Mouse (Mus musculus): ENCODE results near the gene Wipf1.
"Not testable (repeated sequence)": the region's sequence is repeated elsewhere in the genome, so short reads cannot be mapped to it uniquely, and the experiment has no call there.

Wipf1 gene

DNA sequence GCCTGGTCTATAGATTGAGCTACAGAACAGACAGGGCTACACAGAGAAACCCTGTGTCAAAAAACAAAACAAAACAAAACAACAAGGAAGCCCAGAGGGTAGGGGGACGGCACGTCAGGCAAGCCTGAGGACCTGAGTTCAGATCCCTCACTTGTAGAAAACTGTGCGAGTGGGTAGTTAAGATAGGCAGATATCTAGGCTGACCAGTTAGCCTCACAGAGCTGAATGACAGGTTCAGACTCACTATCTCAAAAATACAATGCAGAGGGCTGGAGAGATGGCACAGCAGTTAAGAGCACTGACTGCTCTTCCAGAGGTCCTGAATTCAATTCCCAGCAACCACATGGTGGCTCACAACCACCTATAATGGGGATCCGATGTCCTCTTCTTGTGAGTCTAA is 23.2 kb downstream of the Wipf1 start:
- DNase-seq (ENCODE audit: low spot score) = not testable (repeated sequence)

DNA sequence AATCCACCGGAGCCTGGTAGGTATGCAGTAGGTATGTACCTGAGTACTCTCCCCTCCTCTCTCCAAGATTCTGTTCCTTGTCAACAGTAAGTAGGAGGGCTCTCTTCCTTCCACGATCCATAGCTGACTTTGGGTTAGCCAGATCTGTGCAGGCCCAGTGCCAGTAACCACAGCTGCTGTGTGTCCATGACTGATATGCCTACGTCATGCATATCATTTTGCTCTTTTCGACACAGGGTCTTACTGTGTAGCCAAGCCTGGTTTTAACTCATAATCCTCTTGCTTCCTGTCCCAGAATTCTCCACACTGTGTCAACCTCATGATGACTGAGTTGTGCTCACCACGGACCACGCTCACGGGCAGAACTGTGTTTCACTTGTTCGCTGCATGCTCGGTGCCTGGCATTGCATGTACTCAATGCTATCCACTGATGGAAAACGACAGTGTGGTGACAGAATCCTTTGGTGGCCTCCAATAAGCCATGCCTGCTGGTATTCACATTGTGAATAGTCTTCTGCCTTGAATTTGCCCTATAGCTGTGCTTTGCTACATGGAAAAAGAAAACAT is 26.6 kb downstream of the Wipf1 start:
- no peak for DNase-seq (ENCODE audit: low spot score)

DNA sequence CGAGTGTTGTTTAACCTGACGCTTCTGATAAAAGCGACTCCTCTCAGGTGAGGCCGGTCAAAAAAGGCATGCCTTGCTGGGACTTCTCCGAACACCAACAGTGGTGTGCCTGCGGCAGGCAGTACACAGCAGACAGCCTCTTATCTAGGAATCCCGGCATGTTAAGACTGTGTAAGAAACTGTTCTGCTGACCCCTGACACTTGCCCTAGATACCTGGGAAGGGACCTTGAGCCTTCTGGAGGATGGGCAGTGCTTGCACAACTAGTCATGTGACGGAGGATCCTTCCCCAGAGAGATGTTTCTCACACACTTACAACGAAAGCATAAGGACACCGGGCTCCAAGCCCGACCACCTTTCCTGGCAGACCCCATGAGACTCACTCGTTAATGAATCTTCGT is 28.7 kb downstream of the Wipf1 start:
- no peak for DNase-seq (ENCODE audit: low spot score)

DNA sequence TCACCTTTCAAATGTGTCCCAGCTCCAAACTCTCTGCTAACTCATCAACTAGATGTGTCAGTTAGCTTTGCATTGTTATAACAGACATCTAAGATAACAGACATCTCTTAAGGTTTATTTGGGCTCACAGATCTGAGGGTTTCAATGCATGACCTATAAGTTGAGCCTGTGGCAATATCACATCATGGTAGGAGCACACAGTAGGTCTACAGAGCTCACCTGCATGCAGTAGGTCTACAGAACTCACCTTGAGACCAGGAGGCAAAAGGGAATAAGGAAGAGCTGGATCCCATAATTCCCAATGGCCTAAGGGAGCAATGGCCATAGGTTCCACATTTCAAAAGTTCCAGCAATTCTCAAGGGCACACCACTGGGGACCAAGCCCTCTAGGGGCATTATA is 31.2 kb downstream of the Wipf1 start:
- no peak for DNase-seq (ENCODE audit: low spot score)

DNA sequence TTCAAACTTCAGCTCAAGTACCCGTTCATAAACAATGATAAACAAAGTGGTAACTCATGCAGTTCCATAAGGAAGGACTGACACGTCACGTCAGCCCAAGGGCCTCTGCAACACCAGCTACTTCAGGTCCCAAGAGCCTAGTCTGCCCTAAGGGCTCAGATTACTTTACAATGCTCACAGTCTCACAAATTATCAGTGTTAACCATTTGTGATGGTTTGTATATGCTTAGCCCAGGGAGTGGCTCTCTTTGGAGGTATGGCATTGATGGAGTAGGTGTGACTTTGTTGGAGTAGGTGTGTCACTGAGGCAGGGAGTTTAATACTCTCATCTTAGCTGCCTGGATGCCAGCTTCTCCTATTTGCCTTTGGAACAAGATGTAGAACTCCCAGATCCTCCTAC is 32.0 kb downstream of the Wipf1 start:
- DNase-seq (ENCODE audit: low spot score) = no peak

DNA sequence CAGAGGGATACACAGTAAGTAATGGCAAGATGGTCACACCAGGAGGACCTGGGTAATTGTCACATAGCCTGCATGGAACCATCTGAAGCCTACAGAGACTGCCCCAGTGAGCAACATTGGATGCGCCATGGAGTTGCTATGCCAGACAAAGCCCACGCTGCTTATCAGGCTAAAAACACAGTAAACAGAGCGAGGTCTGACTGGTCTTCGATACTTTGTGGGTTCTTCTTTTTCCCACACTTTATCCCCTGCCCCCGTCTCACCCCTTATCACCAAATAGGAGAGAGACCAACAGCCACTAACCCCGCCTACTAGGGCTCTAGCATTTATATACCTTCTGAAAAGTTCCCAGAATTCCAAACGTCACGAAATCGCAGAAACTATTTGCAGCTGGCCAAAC is 32.6 kb downstream of the Wipf1 start:
- no peak for DNase-seq (ENCODE audit: low spot score)

DNA sequence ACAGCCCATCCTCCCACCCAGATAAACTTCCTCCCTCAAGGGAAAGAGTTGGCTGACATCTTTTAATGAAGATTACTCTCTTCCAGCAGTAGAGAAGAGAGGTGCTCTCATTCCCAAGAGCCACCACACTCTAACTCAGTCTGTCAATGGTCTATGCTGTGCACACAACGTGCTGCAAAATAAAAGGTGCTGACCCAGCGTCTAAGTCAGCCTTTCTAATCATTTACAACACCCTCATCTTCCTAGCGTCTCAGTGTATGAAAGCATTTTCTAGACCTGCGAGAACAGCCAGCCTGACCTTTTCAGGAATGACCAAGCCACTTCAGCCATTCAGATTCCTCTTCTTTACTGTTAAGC is 33.2 kb downstream of the Wipf1 start:
- no peak for DNase-seq (ENCODE audit: low spot score)

DNA sequence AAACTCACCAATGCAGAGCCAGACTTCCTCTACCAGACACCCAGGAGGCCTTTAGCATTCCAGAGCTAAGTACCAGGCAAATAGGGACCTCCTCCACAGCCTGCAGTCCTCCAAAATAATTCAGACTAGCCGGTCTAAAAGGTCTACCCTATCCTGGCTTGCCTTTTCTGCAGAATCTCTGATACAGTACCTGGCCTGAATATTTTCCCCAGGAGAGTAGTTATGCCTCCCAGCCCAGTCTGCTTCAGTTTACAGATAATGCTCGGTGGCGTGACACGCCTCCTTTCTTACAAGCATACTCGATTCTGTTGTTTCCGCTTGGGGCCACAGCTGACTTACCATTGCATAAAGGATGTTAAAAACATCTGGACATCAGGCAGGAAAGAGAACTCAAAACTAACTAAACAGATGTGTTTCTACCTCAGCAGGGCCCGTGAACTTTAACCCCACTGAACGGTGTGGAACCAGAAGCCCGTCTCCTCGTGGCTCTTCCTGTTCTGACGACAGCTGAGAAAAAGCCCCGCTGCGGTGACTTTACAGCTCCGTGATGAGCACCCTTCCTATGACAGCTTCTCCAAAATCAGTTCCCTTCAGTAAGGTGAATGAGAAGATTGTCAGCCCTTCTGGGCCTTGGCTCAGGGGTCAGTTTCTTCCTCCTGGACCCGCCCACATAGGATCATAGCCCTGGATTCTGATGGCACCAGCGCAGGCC is 33.8 kb downstream of the Wipf1 start:
- no peak for DNase-seq (ENCODE audit: low spot score)

DNA sequence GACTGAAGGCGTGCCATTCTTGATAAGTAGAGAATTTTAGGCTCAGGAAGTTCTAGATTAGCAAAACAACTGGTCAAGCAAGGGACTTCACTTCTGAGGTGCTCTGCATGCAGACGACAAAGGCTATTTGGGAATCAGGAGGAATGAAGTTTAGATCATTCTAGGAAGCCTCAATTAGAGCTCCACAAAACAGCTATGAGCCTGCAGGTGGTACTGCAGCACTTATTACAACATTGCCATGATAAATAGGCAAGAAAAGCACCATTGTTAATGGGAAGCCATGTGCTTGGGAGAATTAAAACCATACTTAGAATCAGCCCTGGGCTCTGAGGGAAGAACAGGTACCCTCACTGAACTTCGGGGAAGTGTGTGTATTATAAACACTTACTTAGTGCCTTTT is 36.0 kb downstream of the Wipf1 start:
- DNase-seq (ENCODE audit: low spot score) = no peak

DNA sequence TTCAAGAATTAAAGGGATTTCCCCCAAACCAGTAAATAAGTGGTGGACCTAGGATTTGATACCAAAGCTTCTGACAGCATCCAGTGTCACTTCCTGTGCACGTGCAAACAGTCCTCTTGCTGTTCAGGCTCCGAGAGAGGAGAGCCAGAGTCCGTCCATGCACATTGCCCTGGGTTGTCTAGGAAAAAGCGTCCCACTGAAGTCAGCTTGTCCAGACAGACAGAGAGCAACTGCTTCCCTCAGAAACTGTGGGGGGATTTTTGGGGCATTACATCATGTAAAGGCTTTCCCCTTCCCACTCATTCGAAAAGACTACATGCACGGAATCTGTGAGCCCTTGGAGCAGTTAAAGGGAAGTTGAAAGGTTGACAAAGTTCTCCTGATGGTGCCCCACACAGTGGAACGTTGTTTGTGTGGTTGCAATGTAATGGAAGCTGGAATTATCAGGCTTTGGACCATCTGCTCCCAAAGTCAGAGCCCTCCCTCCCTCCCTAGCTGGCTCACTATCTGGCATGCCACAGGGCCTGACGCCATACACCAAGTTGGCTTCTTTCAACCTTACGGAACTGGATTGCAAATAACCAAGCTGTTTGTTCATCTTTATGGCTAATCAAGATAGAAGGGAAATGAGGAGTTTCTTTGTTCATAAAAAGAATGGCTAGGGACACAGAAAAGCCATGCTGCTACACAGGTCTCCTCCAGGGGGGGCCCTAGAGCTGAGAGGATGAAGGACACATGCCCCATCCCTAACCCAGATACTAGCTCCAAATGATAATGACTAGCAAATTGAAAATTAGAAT is 37.9 kb downstream of the Wipf1 start:
- no peak for DNase-seq (ENCODE audit: low spot score)

DNA sequence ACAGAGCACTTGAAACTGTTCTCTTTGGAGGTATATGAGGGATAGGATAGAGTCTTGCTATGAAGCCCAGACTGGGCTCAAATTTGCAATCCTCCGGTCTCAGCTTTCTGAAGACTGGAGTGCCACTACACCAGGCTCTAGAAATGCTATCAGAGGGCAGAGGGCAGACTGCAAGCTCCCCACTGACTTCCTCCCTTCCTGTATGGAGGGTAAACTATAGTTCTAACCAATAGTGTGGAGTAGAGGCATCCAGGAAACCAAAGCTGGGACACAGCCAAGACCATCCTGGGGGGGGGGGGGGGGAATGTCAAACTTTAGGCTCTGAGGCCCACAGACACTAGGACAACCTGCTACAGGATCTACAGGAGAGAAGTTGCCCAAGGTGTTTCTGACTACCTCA is 39.1 kb downstream of the Wipf1 start:
- no peak for DNase-seq (ENCODE audit: low spot score)

DNA sequence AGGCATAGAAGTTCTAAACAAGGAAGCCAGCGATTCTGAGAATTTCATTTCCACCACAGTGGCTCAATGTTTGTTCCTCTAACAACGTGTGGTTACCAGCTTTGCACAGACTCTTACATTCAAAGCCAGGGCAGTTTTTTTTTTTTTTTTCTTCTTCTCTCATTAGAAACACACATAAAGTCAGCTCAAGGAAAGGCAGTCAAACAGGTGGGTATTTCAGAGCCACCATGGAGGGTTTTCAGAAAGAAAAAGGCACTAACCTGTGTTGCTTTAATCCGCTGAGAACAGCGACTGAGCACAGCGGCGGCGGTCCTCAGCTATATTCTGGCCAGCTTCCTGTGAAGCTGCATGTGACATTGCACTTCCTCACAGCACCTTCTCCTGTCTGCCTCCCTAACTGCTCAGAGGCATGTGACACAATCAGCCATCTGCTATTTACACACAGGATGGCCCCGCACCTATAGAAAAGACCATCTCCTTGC is 43.4 kb downstream of the Wipf1 start:
- no peak for DNase-seq (ENCODE audit: low spot score)

DNA sequence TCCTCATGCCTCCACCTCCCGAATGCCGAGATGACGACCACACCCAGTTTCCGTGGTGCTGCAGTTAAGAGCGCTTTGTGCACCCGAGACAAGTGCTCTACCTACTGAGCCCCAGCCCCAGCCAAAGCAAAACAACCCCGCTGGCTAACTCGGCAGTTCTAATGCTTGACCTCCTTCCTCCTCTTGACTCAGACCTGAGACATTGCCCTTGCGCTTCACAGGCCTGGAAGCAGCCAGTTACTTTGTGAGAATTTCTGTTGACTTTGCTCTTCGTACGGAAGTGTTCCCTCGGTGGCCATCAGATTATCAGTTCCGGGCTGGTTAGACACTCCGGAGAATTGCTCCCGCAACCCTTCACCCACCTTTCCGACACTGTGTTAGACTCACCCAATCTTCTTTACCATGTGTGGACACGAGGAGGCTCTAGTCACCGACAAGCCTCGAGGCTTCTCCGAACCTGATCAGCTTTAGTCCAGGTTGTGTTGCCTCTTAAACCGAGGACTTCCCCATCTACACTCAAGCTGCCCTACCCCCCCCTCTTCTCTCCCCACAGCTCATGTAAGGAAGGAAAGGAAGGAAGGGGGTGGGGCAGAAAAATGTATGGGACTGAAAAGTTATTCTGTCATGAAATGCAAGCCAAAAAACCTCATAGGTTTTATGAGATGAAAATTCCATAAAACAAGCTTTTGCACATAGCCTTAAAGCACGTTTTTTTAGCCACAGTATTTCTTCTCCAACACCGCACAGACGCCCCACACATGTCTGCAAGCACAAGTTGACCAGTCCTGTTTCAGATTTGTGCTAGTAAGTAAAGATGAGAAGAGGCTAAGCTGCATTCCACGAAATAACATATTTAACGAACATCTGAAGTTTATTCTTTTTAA is 44.1 kb downstream of the Wipf1 start:
- DNase-seq (ENCODE audit: low spot score) = no peak

DNA sequence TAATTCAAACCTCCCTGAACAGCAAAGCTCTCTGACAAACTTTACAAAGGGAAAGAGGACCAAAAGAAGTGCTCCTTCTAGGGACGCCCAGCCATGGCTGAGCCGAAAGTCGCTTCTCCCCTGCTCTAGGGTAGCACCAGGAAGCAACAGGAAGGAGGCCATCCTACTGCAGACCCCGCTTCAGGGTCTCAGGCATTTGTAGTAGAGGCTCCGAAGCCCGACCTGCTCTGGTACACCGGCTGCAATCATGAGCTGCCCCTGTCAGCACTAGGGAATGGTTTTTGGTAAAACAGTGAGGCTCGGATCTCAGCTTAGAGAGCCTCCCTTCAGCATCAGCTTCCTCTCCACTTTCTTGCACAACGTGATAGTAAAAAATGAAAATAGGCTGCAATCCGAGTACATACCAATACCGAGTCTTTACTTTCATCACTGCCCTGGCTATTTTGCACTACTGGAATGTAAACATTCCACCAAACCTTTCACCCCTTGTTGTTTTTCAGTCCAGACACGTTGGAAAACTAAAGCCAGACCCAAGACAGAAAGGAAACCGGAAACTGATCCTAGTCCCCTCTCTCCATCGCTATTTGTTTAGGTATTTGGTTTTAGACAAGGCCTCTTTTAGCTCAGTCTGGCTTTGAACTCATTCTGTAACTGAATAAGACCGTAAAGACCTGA is 44.8 kb downstream of the Wipf1 start:
- no peak for DNase-seq (ENCODE audit: low spot score)

DNA sequence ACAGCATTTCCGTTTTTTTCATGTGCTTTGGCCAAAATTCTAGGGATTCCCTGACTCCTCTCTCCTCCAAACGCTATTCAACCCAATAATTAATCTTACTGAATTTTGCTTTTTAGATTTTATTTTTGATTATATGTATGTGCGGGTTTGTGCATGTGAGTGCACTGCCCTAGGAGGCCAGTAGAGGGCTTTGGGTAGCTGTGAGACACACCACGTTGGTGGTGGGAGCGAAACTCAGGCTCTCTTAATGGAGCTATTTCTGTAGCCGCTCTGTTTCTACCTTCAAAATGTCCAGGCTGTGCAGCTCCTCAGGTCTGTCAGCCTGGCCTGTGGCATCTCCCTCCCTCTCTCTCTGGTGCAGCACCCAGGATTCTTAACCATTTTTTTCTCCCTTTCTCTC is 50.7 kb downstream of the Wipf1 start:
- no peak for DNase-seq (ENCODE audit: low spot score)

DNA sequence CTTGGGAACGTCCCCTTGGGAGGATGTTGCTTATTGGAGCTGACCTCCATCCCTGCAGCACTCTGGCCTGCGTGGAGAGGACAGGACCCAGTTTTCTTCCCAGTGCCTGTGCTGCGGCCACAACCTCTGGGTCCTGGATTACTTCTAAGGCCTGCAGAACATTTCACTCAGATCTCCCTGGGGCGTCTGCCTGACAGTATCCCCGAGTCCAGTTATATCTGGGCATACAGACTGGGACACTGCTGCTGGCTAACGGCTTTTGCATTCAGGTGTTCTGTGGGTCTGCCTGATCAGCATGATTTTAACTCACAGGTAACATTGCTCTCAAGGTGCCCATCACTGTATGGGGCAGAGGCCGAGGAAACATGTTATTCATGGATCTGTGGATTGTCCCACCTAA is 52.0 kb downstream of the Wipf1 start:
- DNase-seq (ENCODE audit: low spot score) = no peak

DNA sequence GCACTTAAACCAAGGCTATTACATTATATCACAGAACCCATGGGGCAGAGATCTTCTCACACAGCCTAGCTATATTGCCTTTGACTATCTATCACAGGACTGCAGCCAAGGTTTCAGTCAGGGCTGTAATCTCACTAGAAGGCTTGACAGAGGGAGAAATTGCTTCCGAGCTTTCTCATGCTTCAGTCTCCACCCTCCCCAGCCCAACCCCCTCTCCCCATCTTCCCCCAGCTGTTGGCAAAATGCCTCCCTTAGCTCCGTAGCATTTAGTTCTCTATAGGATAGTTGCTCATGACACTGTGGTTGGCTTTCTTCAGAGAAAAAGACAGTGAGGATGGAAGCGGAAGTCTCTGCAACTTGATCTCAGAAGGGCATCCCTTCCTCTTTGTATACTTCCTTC is 54.0 kb downstream of the Wipf1 start:
- DNase-seq (ENCODE audit: low spot score) = no peak

DNA sequence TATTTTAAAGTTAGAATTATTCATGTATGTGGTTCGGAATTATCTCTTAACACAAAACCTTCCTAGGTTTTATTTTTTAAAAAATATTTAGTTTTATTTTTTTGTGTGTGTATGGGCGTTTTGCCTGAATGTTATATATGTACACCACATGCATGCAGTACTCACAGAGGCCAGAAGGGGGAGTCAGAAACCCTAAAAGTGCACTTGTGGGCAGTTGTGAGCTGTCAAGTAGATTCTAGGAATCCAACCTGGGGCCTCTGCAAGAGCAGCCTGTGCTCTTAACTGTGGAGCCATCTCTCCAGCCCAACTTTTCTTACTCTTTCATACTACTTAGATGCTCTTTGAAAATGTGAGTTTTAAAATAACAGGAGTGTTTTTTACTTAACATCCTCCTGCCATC is 57.4 kb downstream of the Wipf1 start:
- DNase-seq (ENCODE audit: low spot score) = no peak

DNA sequence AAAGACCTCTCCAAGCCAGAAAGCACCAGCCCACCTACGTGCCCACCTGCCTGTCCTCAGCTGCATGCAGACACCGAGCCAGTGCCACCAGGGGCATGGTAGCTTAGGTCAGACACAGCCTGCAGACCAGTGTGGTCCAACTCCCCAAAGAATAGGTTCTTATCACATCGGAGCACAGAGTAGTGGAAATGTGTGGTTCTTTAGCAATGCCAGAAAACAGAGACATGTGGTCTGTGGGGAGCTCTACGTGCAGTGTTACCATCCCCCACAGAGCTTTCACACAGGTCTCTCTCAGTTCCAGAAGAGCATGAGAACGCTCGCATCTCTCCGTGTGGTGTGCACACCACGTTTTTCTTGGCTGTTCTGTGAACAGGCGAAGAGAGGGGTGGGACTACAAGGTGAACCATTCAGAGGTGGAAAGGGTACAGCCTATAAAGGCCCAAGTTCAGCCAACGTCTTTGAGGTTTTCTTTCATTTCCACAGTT is 59.3 kb downstream of the Wipf1 start:
- DNase-seq (ENCODE audit: low spot score) = no peak

DNA sequence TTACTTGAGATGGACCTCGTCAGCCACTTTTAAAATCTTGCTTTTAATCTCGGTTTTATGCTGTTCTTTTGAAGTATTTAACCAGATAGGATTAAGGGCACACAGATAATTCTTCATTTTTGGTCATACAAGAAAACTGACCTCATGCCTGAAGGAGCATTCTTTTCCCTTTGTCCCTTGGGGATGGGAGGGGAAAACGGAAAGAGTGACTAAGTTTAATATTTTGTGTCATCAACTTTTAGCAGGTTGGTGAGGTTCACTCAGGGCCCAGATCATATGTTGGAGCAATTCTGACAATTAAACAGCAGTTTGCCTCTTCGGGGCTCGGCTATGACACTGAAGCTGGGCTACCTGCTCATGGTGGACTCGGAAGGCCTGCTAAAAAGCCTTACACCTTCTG is 60.0 kb downstream of the Wipf1 start:
- DNase-seq (ENCODE audit: low spot score) = no peak

DNA sequence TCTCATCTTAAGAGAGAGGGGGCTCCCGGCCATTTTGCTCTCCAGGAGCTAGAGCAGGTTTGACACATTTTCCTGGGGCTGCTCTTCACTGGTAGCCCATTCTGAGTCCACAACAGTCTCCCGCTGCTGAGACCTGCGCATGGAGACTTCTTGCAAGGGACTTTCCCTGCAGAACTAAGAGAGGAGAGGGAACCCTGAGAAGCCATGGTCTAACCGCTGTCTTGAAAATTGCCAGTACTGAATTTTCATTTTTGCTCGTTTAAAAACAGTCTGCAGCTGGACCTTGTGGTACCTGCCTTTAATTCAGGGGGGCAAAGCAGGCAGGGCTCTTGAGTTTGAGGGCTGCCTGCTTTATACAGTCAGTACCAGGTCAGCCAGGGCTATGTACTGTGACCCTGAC is 60.5 kb downstream of the Wipf1 start:
- no peak for DNase-seq (ENCODE audit: low spot score)

All from layer of hippocampus, adult 9-10 months (tissue).